Mouse (Mus musculus): ENCODE measurements at regions not wholly inside any gene's neighbourhood (a gene's known extent, or its start where the extent isn't known, plus 50 kb on each side); places are given as distances from the start of the nearest gene placed in this dataset.

GRCm38 (mm10) chr15:90435286-90435685, 211.2 kb downstream of the Alg10b start:
- ATAC-seq (ENCODE audit: low FRiP score, low TSS enrichment), result no peak
- no peaks in the 10 kb centered on the region for H3K9me3 ChIP-seq (ENCODE audit: low read length)
- 54% methylated on average over 5 of the region's 5 CpGs for WGBS

More at GRCm38 (mm10) chr15:90435286-90435685, 211.2 kb downstream of the Alg10b start:
- Histone ChIP-seq H3K4me1 (ENCODE audit: insufficient read depth, low read length) (no peaks in the 10 kb centered on the region), H3K4me3 (ENCODE audit: low read length) (no peak overlapping the region), H3K27ac (ENCODE audit: low read length) (no peak overlapping the region), H3K4me2 (replicated peaks; ENCODE audit: low read depth, low read length) (no peak overlapping the region), H3K36me3 (ENCODE audit: insufficient read depth, low read length) (no peaks in the 10 kb centered on the region), H3K27me3 (ENCODE audit: insufficient read depth, low read length) (no peaks in the 10 kb centered on the region), H3K9ac (replicated peaks; ENCODE audit: low read length) (no peak overlapping the region)

Data from kidney, embryonic 16.5 days (tissue).